Mouse (Mus musculus) ES-Bruce4 (cell line): ENCODE results near the gene BC048403.

Source experiments
- CTCF ChIP-seq: IDR thresholded peaks from one replicate; pipeline ENCODE4 v1.8.1; 2011; ENCODE audit warnings: low read depth, low read length
- EP300 ChIP-seq: IDR thresholded peaks from 2 replicates; pipeline ENCODE4 v1.6.1; 2011; ENCODE audit warnings: low read depth, low read length; ENCODE audit not compliant: insufficient read depth
- POLR2A ChIP-seq: IDR thresholded peaks from one replicate; pipeline ENCODE4 v1.8.1; 2011; ENCODE audit warnings: low read length; ENCODE audit not compliant: insufficient read depth

- TF ChIP-seq CTCF (no peak), EP300 (no peak), POLR2A (no peak)
Observed at GRCm38 (mm10) chr10:121731048-121731725, 8.6 kb upstream of the BC048403 start.
